Mouse (Mus musculus) liver (tissue): ENCODE data around the gene Sema5a.

Experiments
- DNase-seq: peaks from one replicate; pipeline ENCODE4 v3.0.0-alpha.2; 2020; ENCODE audit warnings: mixed read lengths

The Sema5a gene

GRCm38 (mm10) chr15:32568181-32568857 is 323.7 kb downstream of the Sema5a start:
- DNase-seq = no peak

GRCm38 (mm10) chr15:32568858-32569387 is 324.3 kb downstream of the Sema5a start:
- no peak for DNase-seq

GRCm38 (mm10) chr15:32574327-32574726 is 329.7 kb downstream of the Sema5a start:
- DNase-seq = no peak

- DNase-seq = no peak
Observed at GRCm38 (mm10) chr15:32575212-32575611, 330.6 kb downstream of the Sema5a start.

GRCm38 (mm10) chr15:32579351-32579750 is 334.7 kb downstream of the Sema5a start:
- no peak for DNase-seq

GRCm38 (mm10) chr15:32590641-32591040 is 346.0 kb downstream of the Sema5a start:
- DNase-seq = no peak

GRCm38 (mm10) chr15:32593746-32594145 is 349.1 kb downstream of the Sema5a start:
- DNase-seq = no peak

- DNase-seq = no peak
Observed at GRCm38 (mm10) chr15:32596574-32596973, 352.0 kb downstream of the Sema5a start.

- DNase-seq = no peak
Observed at GRCm38 (mm10) chr15:32597189-32597588, 352.6 kb downstream of the Sema5a start.

GRCm38 (mm10) chr15:32607236-32607635 is 362.6 kb downstream of the Sema5a start:
- DNase-seq = no peak

GRCm38 (mm10) chr15:32610776-32611175 is 366.2 kb downstream of the Sema5a start:
- DNase-seq = no peak

GRCm38 (mm10) chr15:32611201-32611600 is 366.6 kb downstream of the Sema5a start:
- no peak for DNase-seq

GRCm38 (mm10) chr15:32613718-32614117 is 369.1 kb downstream of the Sema5a start:
- DNase-seq = no peak

GRCm38 (mm10) chr15:32615773-32616172 is 371.2 kb downstream of the Sema5a start:
- DNase-seq = no peak

GRCm38 (mm10) chr15:32619199-32619598 is 374.6 kb downstream of the Sema5a start:
- DNase-seq = no peak

- DNase-seq = no peak
Observed at GRCm38 (mm10) chr15:32623037-32623739, 378.6 kb downstream of the Sema5a start.

GRCm38 (mm10) chr15:32624106-32624505 is 379.5 kb downstream of the Sema5a start:
- DNase-seq = no peak

GRCm38 (mm10) chr15:32626031-32626430 is 381.4 kb downstream of the Sema5a start:
- DNase-seq = no peak

GRCm38 (mm10) chr15:32633713-32634112 is 389.1 kb downstream of the Sema5a start:
- DNase-seq = no peak

GRCm38 (mm10) chr15:32637879-32638278 is 393.3 kb downstream of the Sema5a start:
- no peak for DNase-seq

- no peak for DNase-seq
Observed at GRCm38 (mm10) chr15:32647061-32647687, 402.6 kb downstream of the Sema5a start.

- DNase-seq = no peak
Observed at GRCm38 (mm10) chr15:32654046-32654445, 409.4 kb downstream of the Sema5a start.

- DNase-seq = no peak
Observed at GRCm38 (mm10) chr15:32656017-32656416, 411.4 kb downstream of the Sema5a start.

GRCm38 (mm10) chr15:32676446-32676845 is 431.8 kb downstream of the Sema5a start:
- DNase-seq = no peak
